Mouse (Mus musculus) spleen, adult 2 months (tissue): Measurements from ENCODE around the gene Pop7. TPM values are rescaled to one million over a fixed set of nuclear protein-coding genes. Genes with fewer than 3 reads are reported as not detected.

Experiments used
- DNase-seq, 2 experiments: peaks; one replicate each; pipeline versions ENCODE4 v3.0.0 to v3.0.0-alpha.2; 2012 to 2021; ENCODE audit warnings: low spot score in 2 of 2, low read depth in 1 of 2
- H3K27ac ChIP-seq: fragments of 200-500 bp; 2 replicates; pipeline ENCODE4 v1.5.1; 2012; ENCODE audit warnings: low read length, inconsistent platforms; ENCODE audit not compliant: insufficient read depth
- H3K27me3 ChIP-seq: fragments of 200-500 bp; 2 replicates; pipeline ENCODE4 v1.6.1; 2012; ENCODE audit warnings: mild to moderate bottlenecking, moderate library complexity, low read length, inconsistent platforms; ENCODE audit not compliant: control insufficient read depth, insufficient read depth
- H3K36me3 ChIP-seq: fragments of 200-500 bp; 2 replicates; pipeline ENCODE4 v1.6.1; 2012; ENCODE audit warnings: mild to moderate bottlenecking, low read length, inconsistent platforms; ENCODE audit not compliant: control insufficient read depth, insufficient read depth
- H3K4me1 ChIP-seq: fragments of 200-500 bp; 2 replicates; pipeline ENCODE4 v1.6.1; 2011; ENCODE audit warnings: inconsistent platforms; ENCODE audit not compliant: control insufficient read depth, insufficient read depth, insufficient read length
- H3K4me3 ChIP-seq: fragments of 200-500 bp; 2 replicates; pipeline ENCODE4 v1.5.1; 2011; ENCODE audit warnings: mild to moderate bottlenecking, inconsistent platforms; ENCODE audit not compliant: insufficient read depth, insufficient read length; ENCODE audit errors: extremely low read depth
- CTCF ChIP-seq: fragments of 200-500 bp; IDR thresholded peaks from 2 replicates; pipeline ENCODE4 v1.5.1; 2011; ENCODE audit warnings: mild to moderate bottlenecking, inconsistent platforms; ENCODE audit not compliant: insufficient read depth, insufficient read length, insufficient replicate concordance; ENCODE audit errors: extremely low read depth
- POLR2A ChIP-seq: fragments of 200-500 bp; IDR thresholded peaks from 2 replicates; pipeline ENCODE4 v1.6.1; 2011; ENCODE audit warnings: low read depth, low read length, inconsistent platforms
- WGBS: fragments of 180-500 bp; shearing (Covaris S2); methylation state at CpG from one replicate; pipeline ENCODE4 v1.1.7; 2018; 5-methylcytosine and 5-hydroxymethylcytosine counted together
- polyA plus RNA-seq: library from polyadenylated mRNA; depleted of rRNA; stranded (reverse); fragments of >200 nt; gene quantifications from 2 replicates; pipeline ENCODE4 v1.2.3, GENCODE M21; 2012

Gene Pop7
- polyA plus RNA-seq, 1 experiment, result 26.6 TPM

- no peaks in the 10 kb centered on the region for H3K27me3 ChIP-seq
- H3K4me1 ChIP-seq, result peaks cover 7% of the 10 kb centered on the region; the same call in 1 of the 2 replicates
- peak overlapping the region; percentile 96 for H3K27ac ChIP-seq
- 1% methylated on average over 19 of the region's 19 CpGs for WGBS
- TF ChIP-seq POLR2A (no peak), CTCF (no peak)
- H3K4me3 ChIP-seq, result peak overlapping the region; percentile 86
- peaks cover 28% of the 10 kb centered on the region for H3K36me3 ChIP-seq
- DNase-seq, result no peak
Observed at GRCm38 (mm10) chr5:137532131-137532807, 30.0 kb upstream of the Pop7 start.

- DNase-seq, result peak in 1 of 2 experiments; percentile 47
- H3K27me3 ChIP-seq, result no peaks in the 10 kb centered on the region
- peak overlapping the region; percentile 96 for H3K27ac ChIP-seq
- H3K4me1 ChIP-seq, result peaks cover 7% of the 10 kb centered on the region; the same call in 1 of the 2 replicates
- H3K36me3 ChIP-seq, result peaks cover 32% of the 10 kb centered on the region
- 1% methylated on average over 51 of the region's 51 CpGs for WGBS
- H3K4me3 ChIP-seq, result peak overlapping the region; percentile 86
- no peak for TF ChIP-seq POLR2A
- TF ChIP-seq CTCF, result no peak
Observed at GRCm38 (mm10) chr5:137531414-137532130, 29.3 kb upstream of the Pop7 start.

- 5% methylated on average over 45 of the region's 46 CpGs for WGBS
- TF ChIP-seq CTCF (no peak), POLR2A (no peak; the same call in 1 of the 2 replicates)
- H3K36me3 ChIP-seq, result peaks cover 38% of the 10 kb centered on the region
- H3K4me3 ChIP-seq, result peak overlapping the region; percentile 86
- peak overlapping the region; percentile 96 for H3K27ac ChIP-seq
- DNase-seq, result peak; percentile 69 to 71
- peaks cover 7% of the 10 kb centered on the region; the same call in 1 of the 2 replicates for H3K4me1 ChIP-seq
- no peaks in the 10 kb centered on the region for H3K27me3 ChIP-seq
Observed at GRCm38 (mm10) chr5:137530588-137531413, 28.5 kb upstream of the Pop7 start.

GRCm38 (mm10) chr5:137530075-137530474 is 27.8 kb upstream of the Pop7 start:
- Histone ChIP-seq H3K36me3 (peaks cover 44% of the 10 kb centered on the region), H3K4me3 (peak overlapping the region; percentile 86; the same call in 1 of the 2 replicates), H3K27ac (peak overlapping the region; percentile 27; the same call in 1 of the 2 replicates), H3K27me3 (no peaks in the 10 kb centered on the region), H3K4me1 (peaks cover 7% of the 10 kb centered on the region; the same call in 1 of the 2 replicates)
- TF ChIP-seq CTCF (no peak), POLR2A (no peak)
- 87% methylated on average over 8 of the region's 8 CpGs for WGBS
- no peak for DNase-seq

GRCm38 (mm10) chr5:137529221-137529995 is 27.1 kb upstream of the Pop7 start:
- peaks cover 51% of the 10 kb centered on the region for H3K36me3 ChIP-seq

More at GRCm38 (mm10) chr5:137529221-137529995, 27.1 kb upstream of the Pop7 start:
- DNase-seq, result no peak
- Histone ChIP-seq H3K27me3 (no peaks in the 10 kb centered on the region), H3K4me1 (peaks cover 4% of the 10 kb centered on the region; the same call in 1 of the 2 replicates), H3K4me3 (no peak overlapping the region), H3K27ac (no peak overlapping the region)
- TF ChIP-seq POLR2A (no peak), CTCF (no peak)
- WGBS, result 87% methylated on average over 15 of the region's 15 CpGs
